Mouse (Mus musculus) urinary bladder, adult 2 months (tissue): ENCODE data around the gene Trim24. TPM values are rescaled to one million over a fixed set of nuclear protein-coding genes. Genes with fewer than 3 reads are reported as not detected.

Experiments
- DNase-seq: peaks from one replicate; pipeline ENCODE4 v3.0.0; 2022; ENCODE audit warnings: low spot score
- polyA plus RNA-seq: library from polyadenylated mRNA; depleted of rRNA; stranded (reverse); fragments of >200 nt; gene quantifications from 2 replicates; pipeline ENCODE4 v1.2.3, GENCODE M21; 2012

Trim24 gene
- polyA plus RNA-seq, 1 experiment = 18.6 TPM

DNA sequence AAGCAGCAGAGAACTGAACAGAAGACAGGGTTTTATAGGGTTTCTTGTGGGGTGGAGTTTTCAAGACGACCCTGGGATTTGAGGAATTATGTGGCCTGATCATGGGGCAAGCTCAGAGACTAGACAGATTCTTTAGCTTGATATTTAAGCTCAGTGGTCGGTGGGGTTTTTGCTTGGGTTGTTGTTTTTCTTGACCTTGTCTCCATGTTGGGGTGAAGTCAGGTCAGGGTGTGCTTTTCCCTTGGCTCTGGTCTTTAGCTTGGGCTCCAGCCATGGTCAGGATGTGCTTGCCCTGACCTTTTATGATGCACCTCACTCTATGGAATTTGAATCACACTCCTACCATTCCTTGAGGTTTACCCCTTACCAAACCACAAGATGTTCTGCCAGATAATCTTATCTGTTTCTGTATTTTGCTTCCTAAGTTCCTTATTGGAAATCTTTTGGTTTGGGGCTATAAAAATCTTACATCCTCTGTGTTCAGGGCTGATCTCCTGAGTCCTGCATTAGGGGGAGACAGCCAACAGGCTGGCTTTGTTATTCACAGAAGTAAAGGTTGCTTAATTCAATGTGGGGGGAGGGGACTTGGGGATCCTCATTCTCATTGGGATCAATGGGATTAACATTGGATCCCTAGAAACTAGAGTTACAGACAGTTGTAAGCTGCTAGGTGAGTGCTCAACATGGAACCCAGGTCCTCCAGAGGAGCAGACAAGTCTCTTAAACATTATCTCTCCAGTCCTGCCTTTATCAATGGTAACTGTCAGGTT, 6.5 kb upstream of the Trim24 start:
- no peak for DNase-seq

DNA sequence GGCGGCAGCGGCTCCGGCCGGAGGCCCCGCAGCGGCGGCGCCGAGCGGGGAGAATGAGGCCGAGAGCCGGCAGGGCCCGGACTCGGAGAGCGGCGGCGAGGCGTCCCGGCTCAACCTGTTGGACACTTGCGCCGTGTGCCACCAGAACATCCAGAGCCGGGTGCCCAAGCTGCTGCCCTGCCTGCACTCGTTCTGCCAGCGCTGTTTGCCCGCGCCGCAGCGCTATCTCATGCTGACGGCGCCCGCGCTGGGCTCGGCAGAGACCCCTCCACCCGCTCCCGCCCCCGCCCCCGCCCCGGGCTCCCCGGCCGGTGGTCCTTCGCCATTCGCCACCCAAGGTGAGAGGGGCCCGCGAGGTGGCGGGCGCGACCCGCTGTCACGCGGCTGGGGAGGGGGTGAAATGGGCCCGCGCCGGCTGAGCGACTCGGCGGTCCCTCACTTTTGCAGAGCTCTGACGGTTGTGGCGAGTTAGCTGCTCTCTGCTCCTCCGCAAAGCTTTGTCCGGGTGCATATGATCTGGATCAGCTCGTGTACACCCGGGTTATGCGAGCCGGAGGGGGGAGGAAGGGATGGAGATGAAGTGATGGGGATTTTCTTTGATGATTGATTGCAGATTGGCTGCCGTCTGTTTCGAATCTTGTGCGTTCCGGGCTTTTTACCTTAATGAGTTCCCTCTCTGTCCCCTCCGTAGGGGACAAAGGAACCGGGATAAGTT, 683 bp downstream of the Trim24 start:
- DNase-seq = no peak

DNA sequence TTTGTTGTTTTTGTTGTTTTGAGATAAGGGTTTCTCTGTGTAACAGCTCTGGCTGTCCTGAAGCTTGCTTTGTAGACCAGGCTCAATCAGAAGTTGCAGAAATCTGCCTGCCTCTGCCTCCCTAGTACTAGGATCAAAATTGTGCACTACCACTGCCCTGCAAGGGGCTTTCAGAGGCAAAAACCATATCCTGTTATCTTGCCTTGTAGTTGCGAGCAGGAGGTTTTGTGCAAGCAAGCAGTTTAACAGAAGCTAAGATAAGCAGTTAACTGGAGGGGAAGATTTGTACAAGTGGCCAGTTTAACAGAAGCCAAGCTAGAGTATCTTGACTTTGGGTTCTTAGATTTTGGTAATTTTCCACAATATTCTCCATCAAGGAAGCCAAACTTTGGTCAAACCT, 2.2 kb downstream of the Trim24 start:
- DNase-seq = no peak

DNA sequence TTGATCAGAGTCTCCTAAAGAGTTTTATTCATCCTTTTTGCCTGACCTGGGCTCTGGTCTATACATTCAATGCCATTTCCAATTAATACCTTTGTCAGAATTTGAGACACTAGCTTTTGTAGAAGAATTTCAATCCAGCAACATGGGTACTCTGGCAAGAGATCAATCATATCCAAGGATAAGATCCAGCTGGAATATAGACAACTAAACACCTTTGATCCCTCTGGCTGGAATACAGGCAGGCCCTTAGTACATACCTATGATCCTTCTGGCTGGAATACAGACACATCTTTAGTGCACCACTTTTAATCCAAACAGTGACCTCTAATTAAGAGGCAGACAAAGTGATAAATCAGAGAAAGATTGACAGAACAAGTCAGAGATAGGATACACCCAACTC, 3.1 kb downstream of the Trim24 start:
- DNase-seq = no peak

DNA sequence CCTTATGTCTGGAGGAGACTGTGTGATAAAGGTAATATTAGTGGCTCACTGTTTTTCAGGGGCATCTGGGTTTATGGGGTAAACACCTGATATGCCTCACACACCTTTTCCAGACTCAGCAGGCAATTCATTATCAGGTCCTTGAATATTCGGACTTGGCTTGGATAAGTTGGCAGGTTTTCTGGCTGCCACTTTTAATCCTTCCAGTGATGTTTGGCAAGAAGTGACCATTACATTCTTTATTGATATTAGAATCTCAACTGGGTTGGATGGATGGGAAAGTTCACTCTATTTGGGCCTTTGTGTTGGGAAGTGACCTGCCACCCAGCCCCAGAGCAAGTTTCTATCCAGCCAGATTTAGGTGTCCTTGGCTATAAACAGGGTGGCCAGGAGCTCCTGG, 7.6 kb downstream of the Trim24 start:
- DNase-seq = no peak

DNA sequence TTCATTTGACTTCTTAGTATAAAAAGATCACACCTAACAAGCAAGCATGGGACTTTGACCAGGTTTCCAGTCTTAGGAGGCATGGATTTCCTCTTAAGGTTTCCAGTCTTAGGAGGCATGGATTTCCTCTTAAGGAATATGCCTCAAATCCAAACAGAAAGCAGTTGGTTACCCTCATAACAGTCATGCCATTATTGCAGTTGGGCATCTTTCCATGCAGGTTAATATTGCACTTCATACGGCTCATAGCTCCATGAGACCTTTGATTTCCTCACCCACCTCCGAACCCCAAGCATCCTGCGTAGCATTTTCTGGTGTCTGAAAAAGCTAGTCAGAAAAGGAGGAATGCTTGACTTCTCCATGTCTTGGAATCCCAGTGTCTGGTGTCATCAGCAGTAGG, 10.0 kb downstream of the Trim24 start:
- no peak for DNase-seq

DNA sequence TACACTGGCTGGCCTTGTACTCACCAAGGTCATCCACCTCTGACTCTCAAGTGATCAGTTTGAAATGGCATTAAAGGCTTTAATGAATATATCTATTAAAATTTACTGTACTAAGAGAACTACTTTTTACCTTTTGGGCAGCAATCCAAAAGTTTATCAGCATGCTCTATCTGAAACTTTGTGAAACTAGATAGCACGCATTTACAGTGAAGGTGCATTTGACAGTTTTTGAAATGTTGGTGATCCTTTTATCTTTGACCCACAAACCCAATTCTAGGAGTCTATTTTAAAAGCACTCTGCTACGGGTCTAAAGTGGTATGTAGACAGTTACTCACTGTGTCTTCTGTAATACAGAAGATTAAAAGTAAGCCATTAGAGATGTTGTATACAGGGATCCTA, 23.0 kb downstream of the Trim24 start:
- no peak for DNase-seq

DNA sequence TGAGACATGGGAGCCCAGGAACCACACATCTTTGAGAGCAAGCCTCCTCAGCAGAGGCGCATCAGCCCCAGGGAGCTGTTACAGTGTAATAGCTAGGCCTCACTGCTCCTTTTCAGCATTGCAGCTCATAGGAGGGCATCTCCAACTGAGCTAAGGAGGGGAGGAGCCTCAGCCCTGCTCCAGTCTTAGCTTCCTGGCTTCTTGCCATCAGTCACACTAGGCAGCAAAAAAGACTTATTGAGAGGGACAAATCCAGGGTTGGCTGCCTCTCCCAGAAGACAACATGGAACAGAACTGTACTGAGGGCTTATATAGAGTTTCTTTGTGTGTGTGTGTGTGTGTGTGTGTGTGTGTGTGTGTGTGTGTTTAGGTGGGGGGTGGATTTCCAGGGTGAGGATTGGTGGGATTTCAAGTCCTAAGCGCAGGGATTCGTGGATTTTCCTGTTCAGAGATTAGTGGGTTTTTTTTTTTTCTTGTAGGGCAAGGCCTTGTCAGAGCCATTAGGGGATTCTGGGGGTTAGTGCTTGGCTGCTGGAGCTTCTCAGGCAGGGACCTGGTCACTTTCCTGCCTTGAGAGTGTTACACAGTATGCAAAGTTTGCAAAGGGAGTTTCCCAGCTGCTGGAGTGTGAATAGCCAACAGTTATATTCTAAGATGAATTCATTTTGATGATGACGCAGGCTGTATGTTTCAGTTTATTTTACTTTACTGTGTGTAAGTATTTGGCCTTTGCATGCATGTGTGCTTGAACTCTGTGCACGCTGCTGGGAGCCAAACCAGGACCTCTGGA, 25.2 kb downstream of the Trim24 start:
- no peak for DNase-seq

DNA sequence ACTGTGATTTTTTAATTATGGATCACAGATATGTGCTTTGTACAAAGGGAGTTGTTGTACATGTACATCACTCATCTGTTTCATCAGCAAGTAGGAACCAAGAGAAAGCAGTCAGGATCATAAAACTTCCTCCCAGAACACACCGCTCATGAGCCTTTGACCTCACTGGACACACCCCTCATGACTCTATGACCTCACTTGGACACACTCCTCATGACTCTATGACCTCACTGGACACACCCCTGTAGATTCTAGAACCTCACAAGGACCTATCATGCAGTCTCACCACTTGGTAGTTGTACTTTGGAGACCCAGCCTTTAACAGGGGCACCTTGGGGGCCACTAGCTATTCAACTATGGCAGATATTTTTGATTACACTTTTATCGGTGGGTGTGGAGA, 29.6 kb downstream of the Trim24 start:
- DNase-seq = no peak

DNA sequence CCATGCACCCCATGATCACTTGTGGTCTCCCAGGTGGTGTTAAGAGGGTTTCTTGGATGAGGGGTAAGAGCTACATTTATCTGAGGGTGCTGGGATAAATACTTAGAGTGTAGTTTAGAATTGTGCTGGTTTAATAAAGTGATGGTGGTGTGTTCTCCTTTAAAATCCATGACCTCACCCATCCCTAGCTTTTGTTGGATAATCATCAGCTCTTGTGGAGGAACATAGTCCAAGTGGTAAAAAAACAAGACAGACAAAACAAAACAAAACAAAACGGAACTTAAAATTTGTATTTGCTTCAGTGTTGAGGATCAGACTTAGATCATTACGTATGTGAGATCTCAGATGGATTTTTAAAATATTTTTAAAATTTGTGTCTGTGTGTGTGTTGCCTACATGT, 31.2 kb downstream of the Trim24 start:
- no peak for DNase-seq

DNA sequence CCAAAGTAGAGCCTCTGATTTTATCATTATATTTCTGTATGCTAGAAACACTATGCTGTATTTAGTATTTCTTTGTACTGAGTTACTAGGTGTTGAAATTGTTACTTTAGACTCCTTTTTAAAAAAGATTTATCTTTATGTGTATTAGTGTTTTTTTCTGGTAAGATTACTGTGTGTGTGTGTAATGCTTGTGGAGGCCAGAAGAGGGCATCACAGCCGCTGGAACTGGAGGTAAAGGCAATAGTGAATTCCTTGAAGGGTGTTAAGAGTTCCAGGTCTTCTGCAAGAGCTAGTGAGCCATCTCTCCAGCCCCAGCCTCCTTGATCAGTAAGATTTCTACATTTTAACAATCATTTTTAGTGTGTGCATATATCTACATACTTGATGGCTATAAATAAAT, 33.2 kb downstream of the Trim24 start:
- no peak for DNase-seq

DNA sequence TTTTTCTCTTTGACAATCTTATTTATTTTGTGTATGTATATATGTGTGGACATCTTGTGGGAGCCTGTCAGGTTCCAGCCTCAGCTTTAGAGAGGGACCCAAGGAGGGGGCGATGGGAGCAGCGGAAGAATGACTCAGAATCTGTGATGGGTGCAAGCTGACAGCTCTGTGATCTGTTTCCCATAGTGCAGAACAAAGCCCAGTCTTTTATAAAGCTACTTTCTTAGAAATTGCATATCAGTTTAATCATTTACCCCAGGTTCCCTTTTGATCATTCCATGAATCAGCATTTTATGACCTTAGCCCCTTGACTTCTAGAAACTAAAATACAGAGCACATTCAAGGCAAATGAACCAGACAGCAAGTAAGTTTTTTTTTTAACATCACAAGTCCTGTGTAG, 42.9 kb downstream of the Trim24 start:
- no peak for DNase-seq

DNA sequence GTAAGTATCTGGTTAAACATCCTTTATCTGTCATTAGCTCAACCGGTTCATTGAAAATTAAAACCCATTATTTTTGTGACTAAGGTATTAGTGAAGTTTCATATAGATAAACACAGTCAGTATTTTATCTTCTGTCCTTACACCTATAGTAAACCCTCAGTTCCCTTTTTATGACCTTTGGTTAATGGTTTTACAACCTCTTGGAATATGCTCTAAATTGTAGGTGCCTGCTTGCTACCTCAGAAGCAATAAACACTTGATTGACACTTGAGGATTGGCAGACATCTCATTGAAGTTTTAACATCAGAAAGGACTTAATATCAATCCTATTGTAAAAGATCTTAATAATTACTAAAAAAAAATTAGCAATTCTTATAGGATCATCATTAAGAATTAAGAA, 54.5 kb downstream of the Trim24 start:
- DNase-seq = no peak

DNA sequence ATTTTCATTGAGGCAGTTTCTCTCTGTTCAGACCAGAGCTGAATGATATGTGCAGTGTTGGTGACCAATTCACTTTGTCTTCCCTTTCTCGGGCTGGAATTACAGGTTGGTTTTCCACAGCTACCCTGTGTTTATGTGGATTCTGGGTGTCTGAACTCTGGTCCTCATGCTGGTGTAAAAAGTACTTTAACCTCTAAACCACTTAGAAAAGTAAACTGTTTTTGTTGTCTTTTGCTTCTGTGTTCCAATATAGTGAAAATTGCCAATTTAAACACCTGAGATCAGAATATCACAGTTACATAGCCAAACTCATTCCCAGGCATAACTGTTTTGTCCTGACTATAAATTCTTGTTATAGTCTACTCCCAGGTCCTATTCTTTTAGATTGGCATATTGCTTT, 56.1 kb downstream of the Trim24 start:
- no peak for DNase-seq

DNA sequence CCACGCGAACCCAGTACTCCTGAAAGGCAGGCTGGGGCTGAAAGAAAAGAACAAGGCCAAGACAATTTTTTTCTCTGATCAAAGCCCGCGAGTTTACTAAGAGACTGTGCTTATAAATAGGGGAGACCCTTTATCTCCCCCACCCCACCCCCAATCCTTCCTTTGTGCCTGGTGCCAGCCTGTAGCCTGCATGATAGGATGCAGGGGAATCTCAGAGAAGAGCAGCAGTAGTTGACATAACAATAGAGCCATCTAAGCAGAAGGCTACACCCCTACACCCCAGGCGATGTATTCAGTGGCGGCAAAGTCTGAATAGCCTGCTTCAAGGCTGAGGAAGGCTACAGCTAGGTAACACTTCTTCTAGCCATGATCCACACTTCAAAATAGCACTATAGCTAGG, 65.9 kb downstream of the Trim24 start:
- DNase-seq = no peak

DNA sequence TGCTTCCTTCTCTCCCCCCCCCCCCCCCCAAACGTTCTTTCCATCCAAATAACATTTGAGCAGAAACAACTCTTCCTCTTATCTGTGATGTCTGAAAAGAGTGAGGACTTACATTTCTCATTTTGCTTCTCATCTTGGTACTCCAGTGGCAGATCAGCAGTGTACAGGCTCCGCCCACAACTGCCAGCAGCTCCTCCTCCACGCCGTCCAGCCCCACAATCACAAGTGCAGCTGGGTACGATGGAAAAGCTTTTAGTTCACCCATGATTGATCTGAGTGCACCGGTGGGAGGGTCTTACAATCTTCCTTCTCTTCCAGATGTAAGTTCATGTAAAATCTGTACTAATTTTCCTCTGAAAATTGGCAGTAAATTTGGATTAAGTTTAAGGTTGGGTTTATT, 80.7 kb downstream of the Trim24 start:
- no peak for DNase-seq

DNA sequence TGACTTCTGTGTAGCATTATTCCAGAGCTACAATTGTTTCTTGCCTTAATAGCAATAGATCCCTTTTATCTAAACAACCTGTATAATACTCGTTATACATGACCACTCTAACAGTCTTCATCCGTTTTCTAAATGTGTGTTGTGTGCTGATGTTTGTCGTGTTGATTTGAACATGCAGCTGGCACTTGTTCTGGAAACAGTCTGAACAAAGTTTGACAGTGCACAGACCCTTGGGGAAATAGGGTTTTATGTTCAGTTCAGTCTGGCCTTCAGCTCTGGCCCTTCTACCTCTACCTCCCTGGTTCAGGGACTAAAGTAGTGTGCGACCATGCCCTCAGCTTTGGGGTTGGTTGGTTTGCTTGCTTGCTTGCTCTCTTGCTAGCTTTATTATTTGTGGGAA, 96.8 kb downstream of the Trim24 start:
- no peak for DNase-seq

DNA sequence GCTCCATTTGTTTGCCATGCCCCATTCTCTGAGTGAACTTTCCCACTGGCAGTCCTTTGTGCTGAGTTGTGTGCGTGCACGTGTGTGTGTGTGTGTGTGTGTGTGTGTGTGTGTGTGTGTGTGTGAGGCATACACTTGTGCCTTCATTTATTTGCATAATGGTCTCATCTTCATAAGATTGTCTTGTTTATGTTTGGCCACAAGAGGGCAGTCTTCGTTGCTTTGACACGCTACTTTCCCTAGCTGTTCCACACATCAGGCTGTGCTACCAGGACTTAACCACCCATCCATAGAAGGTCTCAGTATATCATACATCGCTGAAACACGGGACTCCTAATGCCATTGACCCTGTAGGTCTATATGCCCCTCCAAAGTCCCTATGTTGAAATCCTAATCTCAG, 136.8 kb downstream of the Trim24 start:
- DNase-seq = no peak

DNA sequence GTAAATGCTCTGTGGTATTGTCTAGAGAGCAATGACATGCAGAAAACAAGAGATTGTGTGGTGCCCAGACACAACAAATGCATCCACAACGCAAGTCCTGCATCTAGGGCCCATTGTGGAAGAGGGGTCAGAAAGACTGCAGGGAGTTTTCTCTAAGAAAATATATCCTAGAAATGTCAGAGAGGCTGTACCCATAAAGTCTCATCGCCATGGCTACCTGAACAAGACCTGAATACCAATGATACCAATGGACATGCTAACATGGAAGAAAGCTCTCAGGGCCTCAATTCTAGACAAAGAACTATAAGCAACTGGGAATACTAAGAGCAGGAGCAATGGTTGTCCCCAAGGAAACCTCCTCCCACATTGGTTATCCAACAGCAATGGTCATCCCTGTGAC, 142.2 kb downstream of the Trim24 start:
- no peak for DNase-seq
